Mouse (Mus musculus) hindbrain, embryonic 16.5 days (tissue): Measurements from ENCODE around the gene Slc16a2. TPM values are rescaled to one million over a fixed set of nuclear protein-coding genes. Genes with fewer than 3 reads are reported as not detected.

Experiments
- ATAC-seq: fragments of 200-750 bp; cut with Nextera tagmentation; 2 replicates; pipeline ENCODE4 v1.8.0; 2017; ENCODE audit warnings: moderate TSS enrichment, moderate library complexity
- H3K27ac ChIP-seq: fragments of 300-500 bp; sonication (generic); 2 replicates; pipeline ENCODE4 v1.5.1; 2014; ENCODE audit warnings: low read depth, mild to moderate bottlenecking, control low read depth, low read length, moderate library complexity
- H3K27me3 ChIP-seq: fragments of 300-500 bp; sonication (generic); replicated peaks from 2 replicates; pipeline ENCODE4 v1.6.1; 2014; ENCODE audit warnings: low read length; ENCODE audit not compliant: control insufficient read depth, insufficient read depth
- H3K36me3 ChIP-seq: fragments of 300-500 bp; sonication (generic); 2 replicates; pipeline ENCODE4 v1.6.1; 2014; ENCODE audit warnings: mild to moderate bottlenecking, low read length, moderate library complexity, mixed read lengths; ENCODE audit not compliant: control insufficient read depth, insufficient read depth
- H3K4me1 ChIP-seq: fragments of 300-500 bp; sonication (generic); 2 replicates; pipeline ENCODE4 v1.6.1; 2014; ENCODE audit warnings: low read depth, low read length; ENCODE audit not compliant: control insufficient read depth, insufficient read depth
- H3K4me2 ChIP-seq: fragments of 300-500 bp; sonication (generic); 2 replicates; pipeline ENCODE4 v1.6.1; 2014; ENCODE audit warnings: mild to moderate bottlenecking, low read length, control low read depth, moderate library complexity
- H3K4me3 ChIP-seq: fragments of 300-500 bp; sonication (generic); 2 replicates; pipeline ENCODE4 v1.5.1; 2014; ENCODE audit warnings: mild to moderate bottlenecking, low read length, control low read depth, moderate library complexity
- H3K9ac ChIP-seq: fragments of 300-500 bp; sonication (generic); 2 replicates; pipeline ENCODE4 v1.6.1; 2014; ENCODE audit warnings: low read depth, mild to moderate bottlenecking, control low read depth, low read length, moderate library complexity
- H3K9me3 ChIP-seq: fragments of 300-500 bp; sonication (generic); 2 replicates; pipeline ENCODE4 v1.6.1; 2014; ENCODE audit warnings: mild to moderate bottlenecking, low read length, moderate library complexity; ENCODE audit not compliant: control insufficient read depth
- WGBS: fragments of 180-500 bp; shearing (Covaris S2); extraction: QIAGEN DNeasy Blood & Tissue Kit; methylation state at CpG from one replicate; pipeline ENCODE4 v1.1.7; 2014; 5-methylcytosine and 5-hydroxymethylcytosine counted together
- polyA plus RNA-seq: library from polyadenylated mRNA; unstranded; fragments of >200 nt; fragmentation: Nextera tagmentation; extraction: Ambion mirVana; gene quantifications from 2 replicates; pipeline ENCODE4 v1.2.1, GENCODE M21; 2015

Slc16a2 gene
- polyA plus RNA-seq, result 23.4 and 41.9 TPM in 2 replicates

GRCm38 (mm10) chrX:103821832-103822196, at the start of gene Slc16a2:
Gene Slc16a2, minus strand, starts transcription at chrX:103821983.
- peaks cover 33% of the 10 kb centered on the region for H3K27me3 ChIP-seq
- H3K4me2 ChIP-seq, result peak within 1 kb of the TSS; percentile 79
- WGBS, result 27% methylated on average over 10 of the region's 17 CpGs
- H3K27ac ChIP-seq, result peak within 1 kb of the TSS; percentile 78
- H3K9ac ChIP-seq, result peak within 1 kb of the TSS; percentile 75
- H3K36me3 ChIP-seq, result no peaks in the 10 kb centered on the region
- peak within 1 kb of the TSS; percentile 58 for H3K4me3 ChIP-seq
- no peaks in the 10 kb centered on the region for H3K9me3 ChIP-seq
- peaks cover 3% of the 10 kb centered on the region; the same call in 1 of the 2 replicates for H3K4me1 ChIP-seq
- ATAC-seq, result peak; percentile 92

GRCm38 (mm10) chrX:103863502-103863901, 41.7 kb upstream of the Slc16a2 start:
- Histone ChIP-seq H3K9me3 (no peaks in the 10 kb centered on the region), H3K4me2 (no peak overlapping the region), H3K27me3 (peaks cover 5% of the 10 kb centered on the region), H3K4me3 (no peak overlapping the region), H3K27ac (no peak overlapping the region), H3K4me1 (no peaks in the 10 kb centered on the region), H3K36me3 (no peaks in the 10 kb centered on the region), H3K9ac (no peak overlapping the region)
- no peak for ATAC-seq
- 42% methylated on average over 2 of the region's 2 CpGs for WGBS

GRCm38 (mm10) chrX:103862877-103863276, 41.1 kb upstream of the Slc16a2 start:
- no peak overlapping the region for H3K27ac ChIP-seq
- H3K4me1 ChIP-seq, result no peaks in the 10 kb centered on the region
- WGBS, result 75% methylated on average over 3 of the region's 3 CpGs
- no peak overlapping the region for H3K4me3 ChIP-seq
- H3K27me3 ChIP-seq, result peaks cover 5% of the 10 kb centered on the region; the same call in 1 of the 2 replicates
- H3K9ac ChIP-seq, result no peak overlapping the region
- H3K4me2 ChIP-seq, result no peak overlapping the region
- ATAC-seq, result no peak
- no peaks in the 10 kb centered on the region for H3K36me3 ChIP-seq
- H3K9me3 ChIP-seq, result no peaks in the 10 kb centered on the region

GRCm38 (mm10) chrX:103845266-103845665, 23.5 kb upstream of the Slc16a2 start:
- Histone ChIP-seq H3K9ac (no peak overlapping the region), H3K27me3 (peaks cover 9% of the 10 kb centered on the region), H3K4me1 (no peaks in the 10 kb centered on the region), H3K4me2 (no peak overlapping the region), H3K9me3 (no peaks in the 10 kb centered on the region), H3K27ac (no peak overlapping the region), H3K4me3 (no peak overlapping the region), H3K36me3 (no peaks in the 10 kb centered on the region)
- WGBS, result 51% methylated on average over 2 of the region's 2 CpGs
- no peak for ATAC-seq

- no peak for ATAC-seq
- Histone ChIP-seq H3K4me3 (no peak overlapping the region), H3K27ac (no peak overlapping the region), H3K9ac (no peak overlapping the region), H3K4me1 (no peaks in the 10 kb centered on the region), H3K4me2 (no peak overlapping the region), H3K36me3 (no peaks in the 10 kb centered on the region), H3K27me3 (peaks cover 12% of the 10 kb centered on the region), H3K9me3 (no peaks in the 10 kb centered on the region)
- WGBS, result 89% methylated on average over 2 of the region's 2 CpGs
Measured at GRCm38 (mm10) chrX:103828836-103829235, 7.1 kb upstream of the Slc16a2 start.

DNA sequence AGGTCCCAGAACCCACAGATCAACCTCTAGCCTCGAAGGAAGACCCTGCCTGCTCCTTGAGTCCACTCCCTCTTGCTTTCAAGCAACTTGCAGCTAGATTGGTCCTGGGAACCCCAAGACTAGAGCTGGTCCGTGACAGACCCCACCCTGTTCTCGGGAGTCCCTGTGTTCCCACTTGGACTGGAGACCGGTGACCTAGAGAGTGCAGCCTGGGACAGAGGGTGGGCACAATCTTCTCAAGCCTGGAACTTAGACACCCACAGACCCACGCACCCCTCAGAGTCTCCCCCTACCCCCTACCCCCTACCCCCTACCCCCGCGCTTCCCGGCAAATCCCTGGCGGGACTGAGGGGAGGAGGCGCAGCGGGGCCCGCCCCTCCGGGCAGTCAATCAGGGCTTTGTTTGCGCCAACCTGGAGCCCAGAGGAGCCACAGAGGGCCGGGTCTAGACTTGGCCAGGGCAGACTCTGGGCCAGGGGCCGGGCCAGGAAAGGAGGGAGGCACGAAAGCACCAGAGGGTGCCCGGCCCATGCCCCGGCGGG, 558 bp upstream of the Slc16a2 start:
- WGBS, result 15% methylated on average over 15 of the region's 20 CpGs
- Histone ChIP-seq H3K36me3 (no peaks in the 10 kb centered on the region), H3K9ac (peak overlapping the region; percentile 64), H3K4me3 (peak overlapping the region; percentile 58), H3K27ac (peak overlapping the region; percentile 73), H3K9me3 (no peaks in the 10 kb centered on the region), H3K27me3 (peaks cover 29% of the 10 kb centered on the region), H3K4me1 (peaks cover 3% of the 10 kb centered on the region; the same call in 1 of the 2 replicates), H3K4me2 (peak overlapping the region; percentile 79)
- peak; percentile 51 for ATAC-seq

DNA sequence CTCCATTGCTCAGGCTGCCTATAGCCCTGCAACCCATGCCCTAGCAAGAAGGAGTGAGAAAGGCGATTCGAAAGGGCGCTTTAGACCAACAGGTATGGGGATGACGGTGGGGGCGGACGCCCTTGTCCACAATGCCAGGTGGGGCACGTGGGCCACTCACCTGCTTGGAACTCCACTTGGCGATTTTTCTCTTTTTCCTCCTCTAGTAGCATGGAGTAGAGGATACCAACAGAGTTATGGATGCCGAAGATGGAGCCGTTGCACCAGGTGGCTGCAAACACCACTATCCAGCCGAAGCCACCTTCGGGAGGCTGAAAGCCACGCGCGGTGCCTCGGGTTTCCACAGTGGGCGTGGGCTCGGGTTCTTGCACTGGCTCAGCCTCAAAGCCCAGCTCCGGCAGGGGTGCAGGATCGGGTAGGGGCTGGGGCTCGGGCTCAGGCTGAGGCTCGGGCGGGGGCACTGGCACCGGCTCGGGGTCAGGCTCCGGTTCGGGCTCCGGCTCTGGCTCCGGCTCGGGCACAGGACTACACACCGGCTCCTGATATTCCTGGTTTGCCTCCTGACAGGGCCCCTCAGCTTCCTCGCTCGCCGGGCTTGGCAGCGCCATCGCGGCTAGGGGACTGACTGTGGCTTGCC, 470 bp downstream of the Slc16a2 start:
- Histone ChIP-seq H3K4me1 (peaks cover 3% of the 10 kb centered on the region; the same call in 1 of the 2 replicates), H3K27me3 (peaks cover 31% of the 10 kb centered on the region), H3K27ac (peak overlapping the region; percentile 78), H3K9ac (peak overlapping the region; percentile 75), H3K4me2 (peak overlapping the region; percentile 79), H3K36me3 (no peaks in the 10 kb centered on the region), H3K4me3 (peak overlapping the region; percentile 58), H3K9me3 (no peaks in the 10 kb centered on the region)
- peak; percentile 35; the same call in 1 of the 2 replicates for ATAC-seq
- 30% methylated on average over 31 of the region's 37 CpGs for WGBS

DNA sequence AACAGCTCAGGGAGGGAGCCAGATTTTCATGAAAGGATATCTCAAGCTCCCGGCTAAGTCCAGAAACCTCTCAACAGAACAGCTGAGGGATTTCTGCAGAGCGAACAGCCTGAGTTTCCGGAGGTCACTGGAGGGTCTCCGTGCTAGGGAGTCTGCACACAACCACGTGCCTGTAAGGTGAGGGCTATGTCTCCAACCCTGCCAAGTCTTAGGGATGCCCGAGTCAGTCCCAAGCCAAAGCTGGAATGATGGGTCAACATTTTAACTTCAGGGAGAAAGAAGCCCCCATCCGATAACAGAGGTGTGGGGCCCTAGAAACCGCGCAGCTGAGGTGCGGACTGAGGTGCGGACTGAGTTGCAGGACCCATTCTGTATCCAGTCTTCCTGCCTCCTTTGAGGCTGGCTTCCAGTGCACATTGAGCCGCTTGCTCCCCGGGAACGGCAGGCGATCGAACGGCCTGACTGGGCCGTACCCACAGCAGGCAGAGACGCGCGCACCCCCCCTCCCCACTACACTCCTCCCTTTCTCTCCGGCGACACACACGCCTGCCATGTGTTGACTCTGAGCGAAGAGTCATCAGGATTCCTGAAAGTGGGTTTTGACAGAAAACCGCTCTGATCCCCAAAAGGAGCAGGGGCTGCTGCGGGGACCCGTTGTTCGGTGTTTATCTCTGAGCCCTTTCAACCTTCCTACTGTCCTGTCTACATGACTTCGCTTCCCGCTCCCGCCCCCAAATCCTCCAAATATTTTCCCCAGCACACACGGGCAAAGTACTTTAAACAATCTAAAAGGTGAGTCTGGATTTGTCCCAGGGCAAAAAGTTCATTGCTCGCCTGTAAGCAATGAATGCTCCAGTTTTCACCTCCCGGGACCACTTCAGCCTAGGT, 1.2 kb downstream of the Slc16a2 start:
- no peaks in the 10 kb centered on the region for H3K36me3 ChIP-seq
- H3K4me1 ChIP-seq, result peaks cover 3% of the 10 kb centered on the region; the same call in 1 of the 2 replicates
- H3K4me2 ChIP-seq, result peak overlapping the region; percentile 79
- H3K4me3 ChIP-seq, result peak overlapping the region; percentile 58
- ATAC-seq, result no peak
- H3K27me3 ChIP-seq, result peaks cover 29% of the 10 kb centered on the region
- WGBS, result 23% methylated on average over 34 of the region's 35 CpGs
- H3K9me3 ChIP-seq, result no peaks in the 10 kb centered on the region
- H3K9ac ChIP-seq, result peak overlapping the region; percentile 75
- no peak overlapping the region for H3K27ac ChIP-seq

DNA sequence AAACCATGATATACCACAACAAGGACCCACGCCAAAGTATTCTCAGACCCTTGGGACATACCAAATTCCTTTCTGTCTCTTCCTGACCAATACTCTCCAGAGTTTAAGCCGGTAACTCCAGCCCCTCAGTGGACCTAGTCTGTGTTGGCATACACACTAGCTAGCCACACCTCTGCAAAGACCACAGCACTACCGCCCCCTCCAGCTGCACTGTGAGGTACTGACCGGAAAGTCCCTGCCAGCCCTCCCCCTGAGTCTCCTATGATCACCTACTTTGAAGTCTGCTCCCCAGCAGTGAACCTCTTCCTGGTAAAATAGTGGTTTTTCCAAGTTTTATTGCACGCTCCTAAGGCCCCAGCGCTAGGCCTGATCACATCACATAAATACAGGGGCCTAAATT, 2.5 kb downstream of the Slc16a2 start:
- 52% methylated on average over 6 of the region's 6 CpGs for WGBS
- Histone ChIP-seq H3K36me3 (no peaks in the 10 kb centered on the region), H3K4me3 (no peak overlapping the region; the same call in 1 of the 2 replicates), H3K4me1 (peaks cover 3% of the 10 kb centered on the region; the same call in 1 of the 2 replicates), H3K9ac (no peak overlapping the region), H3K27me3 (peaks cover 32% of the 10 kb centered on the region), H3K9me3 (no peaks in the 10 kb centered on the region), H3K27ac (no peak overlapping the region), H3K4me2 (peak overlapping the region; percentile 79)
- ATAC-seq, result no peak
